Mouse (Mus musculus) liver, embryonic 11.5 days (tissue): ENCODE data around the gene Kcnq2. TPM values are rescaled to one million over a fixed set of nuclear protein-coding genes. Genes with fewer than 3 reads are reported as not detected.

Source experiments
- ATAC-seq: fragments of 200-750 bp; cut with Nextera tagmentation; replicated peaks from 2 replicates; pipeline ENCODE4 v1.8.0; 2017; ENCODE audit warnings: moderate number of reproducible peaks, mild to moderate bottlenecking, moderate TSS enrichment, moderate library complexity; ENCODE audit not compliant: low FRiP score
- DNase-seq: peaks from one replicate; pipeline ENCODE4 v3.0.0-alpha.2; 2017; ENCODE audit warnings: low spot score
- H3K27ac ChIP-seq: fragments of 300-500 bp; sonication (generic); 2 replicates; pipeline ENCODE4 v1.5.1; 2014; ENCODE audit warnings: mild to moderate bottlenecking, low read depth, low read length, control low read depth
- H3K27me3 ChIP-seq: fragments of 300-500 bp; sonication (generic); replicated peaks from 2 replicates; pipeline ENCODE4 v1.6.1; 2014; ENCODE audit warnings: low read length, mixed read lengths; ENCODE audit not compliant: control insufficient read depth, insufficient read depth
- H3K36me3 ChIP-seq: fragments of 300-500 bp; sonication (generic); 2 replicates; pipeline ENCODE4 v1.6.1; 2014; ENCODE audit warnings: mild to moderate bottlenecking, low read length, moderate library complexity, mixed read lengths; ENCODE audit not compliant: control insufficient read depth, insufficient read depth
- H3K4me1 ChIP-seq: fragments of 300-500 bp; sonication (generic); replicated peaks from 2 replicates; pipeline ENCODE4 v1.6.1; 2014; ENCODE audit warnings: low read length, mixed read lengths; ENCODE audit not compliant: control insufficient read depth, insufficient read depth
- H3K4me2 ChIP-seq: fragments of 300-500 bp; sonication (generic); 2 replicates; pipeline ENCODE4 v1.6.1; 2014; ENCODE audit warnings: mild to moderate bottlenecking, control low read depth, moderate library complexity
- H3K4me3 ChIP-seq: fragments of 300-500 bp; sonication (generic); 2 replicates; pipeline ENCODE4 v1.5.1; 2014; ENCODE audit warnings: low read depth, low read length, control low read depth
- H3K9ac ChIP-seq: fragments of 300-500 bp; sonication (generic); 2 replicates; pipeline ENCODE4 v1.6.1; 2014; ENCODE audit warnings: low read depth, low read length, control low read depth
- H3K9me3 ChIP-seq: fragments of 300-500 bp; sonication (generic); 2 replicates; pipeline ENCODE4 v1.6.1; 2016; ENCODE audit warnings: low read length, inconsistent platforms, mixed read lengths; ENCODE audit not compliant: control insufficient read depth
- WGBS: fragments of 180-500 bp; shearing (Covaris S2); extraction: QIAGEN DNeasy Blood & Tissue Kit; methylation state at CpG from one replicate; pipeline ENCODE4 v1.1.7; 2014; 5-methylcytosine and 5-hydroxymethylcytosine counted together
- polyA plus RNA-seq: library from polyadenylated mRNA; unstranded; fragments of >200 nt; fragmentation: Nextera tagmentation; extraction: Ambion mirVana; gene quantifications from 2 replicates; pipeline ENCODE4 v1.2.1, GENCODE M21; 2014

Gene Kcnq2
- polyA plus RNA-seq, 1 experiment from 2014 or later: 0.15 TPM

DNA sequence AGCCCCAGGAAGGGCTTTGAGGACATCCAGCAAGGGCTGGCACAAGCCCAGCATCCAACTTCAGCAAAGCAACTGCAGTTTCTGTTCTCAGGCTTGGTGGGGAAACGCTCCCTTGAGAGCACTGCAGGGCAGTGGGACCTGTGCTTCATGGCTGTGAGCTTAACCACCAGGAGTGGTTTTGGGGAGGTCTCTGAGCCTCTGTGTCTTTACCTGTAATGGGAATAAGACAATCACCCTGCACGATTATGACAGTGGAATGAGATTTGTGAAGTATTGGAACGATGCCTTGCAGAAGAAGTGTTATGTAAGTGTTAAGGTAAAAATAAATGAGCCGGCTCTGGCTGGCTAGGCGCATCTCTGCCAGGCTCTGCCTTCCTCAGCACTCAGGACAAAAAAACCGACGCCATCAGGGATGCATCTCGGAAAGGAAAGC lies 7.6 kb upstream of the Kcnq2 start:
- no peak for DNase-seq
- no peak overlapping the region for H3K4me3 ChIP-seq
- H3K27me3 ChIP-seq: peaks cover 23% of the 10 kb centered on the region
- no peaks in the 10 kb centered on the region for H3K4me1 ChIP-seq
- H3K9ac ChIP-seq: no peak overlapping the region
- no peak for ATAC-seq
- H3K27ac ChIP-seq: no peak overlapping the region
- H3K36me3 ChIP-seq: no peaks in the 10 kb centered on the region
- 60% methylated on average over 8 of the region's 8 CpGs for WGBS
- no peaks in the 10 kb centered on the region for H3K9me3 ChIP-seq
- H3K4me2 ChIP-seq: no peak overlapping the region

DNA sequence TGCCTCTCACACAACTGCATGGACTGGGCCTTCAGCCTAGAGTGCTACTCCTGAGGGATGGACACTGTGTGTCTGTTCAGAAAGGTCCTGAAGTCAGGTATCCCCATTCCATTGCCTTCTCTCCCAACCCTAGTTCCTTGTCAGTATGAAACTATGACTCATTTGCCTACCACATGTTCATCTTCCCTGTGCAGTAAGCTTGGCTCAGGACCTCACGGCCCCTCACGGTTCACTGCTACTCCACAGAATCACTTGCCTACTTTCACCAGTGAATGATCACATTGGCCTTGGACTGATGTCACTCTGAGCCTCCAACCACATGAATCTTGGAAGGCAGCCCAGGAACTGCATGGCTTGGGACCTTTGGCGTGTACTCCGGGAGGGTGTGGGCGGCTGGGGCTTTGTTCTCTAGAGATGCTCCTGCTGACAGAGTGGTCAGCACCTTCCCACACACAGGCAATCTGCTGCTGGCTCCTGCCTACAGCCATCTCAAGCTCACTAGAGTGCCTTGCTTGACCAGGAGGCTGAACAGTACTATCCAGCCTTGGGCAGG lies 4.6 kb upstream of the Kcnq2 start:
- ATAC-seq: no peak
- Histone ChIP-seq H3K27me3 (peaks cover 33% of the 10 kb centered on the region), H3K4me3 (no peak overlapping the region), H3K36me3 (no peaks in the 10 kb centered on the region), H3K9ac (no peak overlapping the region), H3K4me2 (no peak overlapping the region), H3K4me1 (no peaks in the 10 kb centered on the region), H3K27ac (no peak overlapping the region), H3K9me3 (no peaks in the 10 kb centered on the region)
- 89% methylated on average over 5 of the region's 5 CpGs for WGBS
- no peak for DNase-seq

GRCm38 (mm10) chr2:181136934-181137333 lies 1.8 kb upstream of the Kcnq2 start:
- H3K4me3 ChIP-seq: no peak overlapping the region
- ATAC-seq (no peak), DNase-seq (peak; percentile 54)
- no peak overlapping the region for H3K4me2 ChIP-seq
- no peak overlapping the region for H3K9ac ChIP-seq
- no peaks in the 10 kb centered on the region for H3K9me3 ChIP-seq
- no peaks in the 10 kb centered on the region for H3K4me1 ChIP-seq
- 3% methylated on average over 6 of the region's 6 CpGs for WGBS
- peaks cover 53% of the 10 kb centered on the region for H3K27me3 ChIP-seq
- H3K27ac ChIP-seq: no peak overlapping the region
- H3K36me3 ChIP-seq: no peaks in the 10 kb centered on the region

GRCm38 (mm10) chr2:181135446-181135818 lies 332 bp upstream of the Kcnq2 start:
- Histone ChIP-seq H3K27me3 (peaks cover 50% of the 10 kb centered on the region), H3K4me1 (no peaks in the 10 kb centered on the region), H3K4me2 (peak overlapping the region; percentile 75; the same call in 1 of the 2 replicates), H3K9ac (no peak overlapping the region), H3K4me3 (no peak overlapping the region), H3K9me3 (no peaks in the 10 kb centered on the region), H3K27ac (no peak overlapping the region), H3K36me3 (no peaks in the 10 kb centered on the region)
- ATAC-seq (no peak), DNase-seq (no peak)
- WGBS: 20% methylated on average over 4 of the region's 4 CpGs

DNA sequence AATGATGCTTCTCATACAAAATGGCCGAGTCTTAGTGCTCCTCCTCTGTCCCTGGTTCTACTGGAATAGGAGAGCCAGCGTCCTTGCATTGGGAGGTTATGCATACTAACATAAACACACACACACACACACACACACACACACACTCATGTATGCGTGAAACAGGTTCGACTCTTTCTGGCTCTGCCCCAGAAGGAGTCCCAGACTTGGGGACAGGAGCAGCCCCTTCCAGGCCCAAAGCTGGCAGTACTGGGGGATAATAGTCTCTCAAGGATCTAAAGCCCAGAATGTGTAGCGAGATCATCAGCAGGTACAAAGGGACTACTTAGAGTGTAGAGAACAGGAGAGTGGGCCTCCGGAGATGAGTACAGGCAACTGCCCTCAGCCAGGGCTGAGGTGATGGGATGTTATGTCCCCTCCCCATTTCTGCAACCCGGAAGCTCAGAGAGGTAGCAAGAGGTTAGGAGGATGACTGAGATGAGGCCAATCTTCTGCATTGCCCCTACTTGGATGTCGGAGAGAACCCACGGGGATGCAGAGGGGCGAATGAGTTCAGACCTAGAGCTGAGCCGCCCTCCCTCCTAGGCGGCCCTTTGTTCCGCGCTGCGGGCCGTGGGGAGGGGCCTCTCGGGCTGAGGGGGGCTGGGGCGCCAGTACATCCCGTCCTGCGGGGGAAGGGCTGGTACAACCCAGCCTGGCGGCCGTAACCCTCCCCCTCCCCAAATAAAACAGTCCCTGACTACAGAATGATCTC lies 1.1 kb downstream of the Kcnq2 start:
- peak overlapping the region; percentile 75 for H3K4me2 ChIP-seq
- H3K9me3 ChIP-seq: no peaks in the 10 kb centered on the region
- no peak for DNase-seq
- peaks cover 50% of the 10 kb centered on the region for H3K27me3 ChIP-seq
- no peaks in the 10 kb centered on the region for H3K4me1 ChIP-seq
- peak overlapping the region; percentile 49 for H3K4me3 ChIP-seq
- no peaks in the 10 kb centered on the region for H3K36me3 ChIP-seq
- H3K27ac ChIP-seq: no peak overlapping the region
- 13% methylated on average over 19 of the region's 22 CpGs for WGBS
- no peak for ATAC-seq
- H3K9ac ChIP-seq: no peak overlapping the region

GRCm38 (mm10) chr2:181130245-181130644 lies 4.9 kb downstream of the Kcnq2 start:
- H3K27ac ChIP-seq: no peak overlapping the region
- no peaks in the 10 kb centered on the region for H3K36me3 ChIP-seq
- no peak overlapping the region for H3K4me3 ChIP-seq
- no peak for ATAC-seq
- no peak overlapping the region for H3K4me2 ChIP-seq
- 64% methylated on average over 4 of the region's 4 CpGs for WGBS
- peaks cover 25% of the 10 kb centered on the region for H3K27me3 ChIP-seq
- DNase-seq: no peak
- no peaks in the 10 kb centered on the region for H3K4me1 ChIP-seq
- no peaks in the 10 kb centered on the region for H3K9me3 ChIP-seq
- no peak overlapping the region for H3K9ac ChIP-seq

DNA sequence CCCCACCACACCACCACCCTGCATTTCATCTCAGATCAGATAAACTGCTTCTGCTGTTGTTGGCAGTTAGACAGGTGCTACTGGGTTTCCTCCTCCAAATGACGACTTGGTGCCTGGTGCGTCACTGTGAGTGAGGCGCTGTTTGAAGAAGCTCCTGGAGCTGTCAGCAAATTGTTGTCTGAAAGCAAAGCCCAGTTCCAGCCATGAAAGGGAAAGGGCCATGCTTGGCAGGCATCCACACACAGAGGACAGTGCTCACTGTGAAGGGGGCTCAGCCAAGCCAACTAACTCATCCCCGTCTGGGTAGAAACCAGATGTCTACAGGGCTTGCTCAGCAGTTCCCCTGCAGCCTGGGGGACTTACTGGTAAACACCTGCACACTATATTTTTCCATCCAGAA lies 6.1 kb downstream of the Kcnq2 start:
- Histone ChIP-seq H3K9ac (no peak overlapping the region), H3K4me1 (no peaks in the 10 kb centered on the region), H3K9me3 (no peaks in the 10 kb centered on the region), H3K4me3 (no peak overlapping the region), H3K4me2 (no peak overlapping the region), H3K36me3 (no peaks in the 10 kb centered on the region), H3K27ac (no peak overlapping the region), H3K27me3 (peaks cover 12% of the 10 kb centered on the region)
- 74% methylated on average over 4 of the region's 4 CpGs for WGBS
- ATAC-seq: no peak
- no peak for DNase-seq

DNA sequence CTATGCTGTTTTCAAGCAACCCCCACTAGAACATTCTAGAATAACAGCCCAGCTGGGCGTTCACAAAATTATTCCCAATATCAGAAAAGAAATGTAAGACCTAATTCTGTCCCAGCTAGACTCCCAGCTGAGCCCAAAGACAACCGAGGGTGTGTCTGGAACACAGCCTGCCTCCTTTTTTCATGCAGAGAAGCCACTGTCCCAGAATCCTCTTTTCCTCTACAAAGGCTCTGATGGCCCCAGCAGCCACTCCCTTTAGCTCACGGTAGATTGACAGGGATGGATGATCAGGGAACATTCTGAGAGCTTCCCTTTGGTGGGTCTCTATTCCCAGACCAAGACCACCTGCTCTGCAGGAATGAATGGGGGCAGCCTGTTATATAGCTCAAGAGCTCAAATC lies 7.3 kb downstream of the Kcnq2 start:
- Histone ChIP-seq H3K4me3 (no peak overlapping the region), H3K9me3 (no peaks in the 10 kb centered on the region), H3K27me3 (peaks cover under 1% of the 10 kb centered on the region), H3K36me3 (no peaks in the 10 kb centered on the region), H3K4me2 (no peak overlapping the region), H3K9ac (no peak overlapping the region), H3K4me1 (no peaks in the 10 kb centered on the region), H3K27ac (no peak overlapping the region)
- DNase-seq (no peak), ATAC-seq (no peak)
- WGBS: 42% methylated on average over 3 of the region's 3 CpGs
